Mouse (Mus musculus): ENCODE measurements at regions not wholly inside any gene's neighbourhood (a gene's known extent, or its start where the extent isn't known, plus 50 kb on each side); places are given as distances from the start of the nearest gene placed in this dataset.

DNA sequence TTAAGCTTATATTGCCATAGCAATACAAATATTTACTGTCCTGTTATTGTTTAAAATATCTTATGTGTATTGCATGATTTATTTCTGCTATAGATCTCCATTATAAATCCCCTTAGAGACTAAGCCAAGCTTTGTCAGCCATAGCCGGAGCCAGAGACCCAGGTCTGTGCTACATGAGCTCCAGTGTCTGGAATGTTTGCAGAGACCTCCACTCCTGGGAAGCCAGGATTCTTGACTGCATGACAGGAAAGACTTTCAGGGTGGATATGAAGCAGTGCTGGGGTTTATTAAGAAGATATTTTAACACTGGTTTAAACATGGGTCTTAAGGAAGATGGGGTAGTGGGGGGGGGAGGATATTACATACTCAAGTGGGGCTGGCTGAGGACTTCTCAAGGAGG is 332.2 kb downstream of the Ankrd50 start:
- no peaks in the 10 kb centered on the region for H3K4me1 ChIP-seq (replicated peaks)
- no peak overlapping the region for H3K27ac ChIP-seq
- DNase-seq (ENCODE audit: low spot score), result no peak
- no peak overlapping the region for H3K4me3 ChIP-seq
- 91% methylated on average over 1 of the region's 1 CpGs for WGBS
- no peaks in the 10 kb centered on the region for H3K27me3 ChIP-seq (ENCODE audit: insufficient read depth, poor library complexity, severe bottlenecking)
- H3K36me3 ChIP-seq, result no peaks in the 10 kb centered on the region
- H3K9me3 ChIP-seq, result no peaks in the 10 kb centered on the region

DNA sequence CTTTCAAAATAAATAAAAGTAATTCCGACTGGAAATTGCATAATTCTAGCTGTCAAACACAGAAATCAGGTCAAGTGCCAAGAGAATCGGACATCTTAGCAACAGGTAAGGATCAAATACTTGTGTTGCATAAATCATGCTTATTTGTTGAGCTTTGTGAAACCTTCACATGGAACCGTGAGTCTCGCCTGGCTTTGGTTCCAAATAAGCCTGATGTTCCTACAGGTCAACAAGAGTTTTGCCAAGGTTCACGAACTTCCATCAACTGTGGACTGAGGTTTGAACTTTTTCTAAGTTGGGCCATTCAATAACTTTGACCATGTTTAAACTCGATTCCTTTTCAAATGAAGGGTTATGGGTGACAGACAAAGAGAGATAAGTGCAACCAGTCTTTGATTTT is 332.8 kb downstream of the Ankrd50 start:
- Histone ChIP-seq H3K4me3 (no peak overlapping the region), H3K27ac (no peak overlapping the region), H3K4me1 (replicated peaks) (no peaks in the 10 kb centered on the region), H3K9me3 (no peaks in the 10 kb centered on the region), H3K36me3 (no peaks in the 10 kb centered on the region), H3K27me3 (ENCODE audit: insufficient read depth, poor library complexity, severe bottlenecking) (no peaks in the 10 kb centered on the region)
- DNase-seq (ENCODE audit: low spot score), result no peak
- 91% methylated on average over 6 of the region's 6 CpGs for WGBS

DNA sequence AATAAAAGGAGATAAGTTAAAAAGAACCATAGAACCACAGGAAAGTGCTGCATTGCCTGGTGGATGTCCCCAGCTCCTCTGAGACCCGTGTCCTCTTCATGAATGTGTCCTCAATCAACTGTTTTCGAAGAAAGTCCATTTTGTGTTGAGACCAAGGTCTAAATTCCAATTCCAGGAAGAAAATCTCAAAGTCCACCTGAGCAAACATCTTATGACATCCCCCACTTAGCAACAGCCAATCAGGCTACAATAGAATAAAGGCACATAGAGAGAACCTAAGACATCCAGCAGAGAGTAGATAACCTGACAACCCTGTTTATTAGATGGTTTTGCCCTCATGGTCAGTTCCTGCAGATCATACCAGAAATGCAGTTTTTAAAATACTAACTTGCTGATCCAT is 338.0 kb downstream of the Ankrd50 start:
- Histone ChIP-seq H3K4me3 (no peak overlapping the region), H3K4me1 (replicated peaks) (peaks cover 7% of the 10 kb centered on the region), H3K27ac (no peak overlapping the region), H3K36me3 (no peaks in the 10 kb centered on the region), H3K27me3 (ENCODE audit: insufficient read depth, poor library complexity, severe bottlenecking) (no peaks in the 10 kb centered on the region), H3K9me3 (no peaks in the 10 kb centered on the region)
- WGBS, result 89% methylated on average over 2 of the region's 2 CpGs
- DNase-seq (ENCODE audit: low spot score), result no peak

DNA sequence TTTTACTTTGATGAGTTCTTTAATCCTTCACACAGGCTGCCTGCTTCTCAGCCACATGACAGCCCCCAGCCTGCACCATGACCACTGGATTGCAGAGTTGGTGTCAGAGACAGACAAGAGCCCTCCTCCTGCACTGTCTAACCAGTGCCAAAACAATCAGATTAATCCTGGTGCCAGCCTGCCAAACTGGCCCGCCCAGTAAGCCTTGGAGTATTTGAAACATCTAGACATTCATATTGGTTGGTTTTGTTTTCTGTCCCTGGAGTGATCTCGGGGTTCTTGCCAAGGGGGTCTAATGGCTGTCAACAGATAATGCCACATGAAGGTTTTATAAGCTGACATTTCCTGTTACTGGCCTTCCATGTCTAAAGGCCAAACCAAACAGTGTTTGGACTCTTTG is 339.2 kb downstream of the Ankrd50 start:
- peaks cover 7% of the 10 kb centered on the region for H3K4me1 ChIP-seq (replicated peaks)
- no peak overlapping the region for H3K27ac ChIP-seq
- H3K36me3 ChIP-seq, result no peaks in the 10 kb centered on the region
- H3K4me3 ChIP-seq, result no peak overlapping the region
- no peaks in the 10 kb centered on the region for H3K27me3 ChIP-seq (ENCODE audit: insufficient read depth, poor library complexity, severe bottlenecking)
- no peak for DNase-seq (ENCODE audit: low spot score)
- WGBS, result 81% methylated on average over 2 of the region's 2 CpGs
- no peaks in the 10 kb centered on the region for H3K9me3 ChIP-seq

DNA sequence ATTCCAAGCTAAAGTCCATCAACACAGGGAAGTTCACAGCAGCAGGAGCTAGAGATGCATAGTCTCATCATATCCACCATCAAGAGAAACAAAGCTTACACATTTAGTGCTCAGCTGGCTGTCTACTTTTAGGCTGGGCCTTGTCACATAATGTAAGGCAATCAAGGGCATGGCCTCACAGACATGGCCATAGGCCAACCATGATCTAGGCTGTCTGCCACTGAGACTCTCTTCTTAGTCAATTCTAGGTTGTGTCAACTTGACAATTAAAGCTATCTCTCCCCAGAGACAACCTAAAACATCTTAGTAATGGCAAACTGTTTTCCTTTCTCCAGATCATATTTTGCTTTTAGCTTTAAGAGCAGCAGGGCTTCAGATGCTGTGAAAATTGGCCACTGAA is 340.0 kb downstream of the Ankrd50 start:
- Histone ChIP-seq H3K4me3 (no peak overlapping the region), H3K27ac (no peak overlapping the region), H3K36me3 (no peaks in the 10 kb centered on the region), H3K9me3 (no peaks in the 10 kb centered on the region), H3K27me3 (ENCODE audit: insufficient read depth, poor library complexity, severe bottlenecking) (no peaks in the 10 kb centered on the region), H3K4me1 (replicated peaks) (peaks cover 7% of the 10 kb centered on the region)
- DNase-seq (ENCODE audit: low spot score), result no peak

DNA sequence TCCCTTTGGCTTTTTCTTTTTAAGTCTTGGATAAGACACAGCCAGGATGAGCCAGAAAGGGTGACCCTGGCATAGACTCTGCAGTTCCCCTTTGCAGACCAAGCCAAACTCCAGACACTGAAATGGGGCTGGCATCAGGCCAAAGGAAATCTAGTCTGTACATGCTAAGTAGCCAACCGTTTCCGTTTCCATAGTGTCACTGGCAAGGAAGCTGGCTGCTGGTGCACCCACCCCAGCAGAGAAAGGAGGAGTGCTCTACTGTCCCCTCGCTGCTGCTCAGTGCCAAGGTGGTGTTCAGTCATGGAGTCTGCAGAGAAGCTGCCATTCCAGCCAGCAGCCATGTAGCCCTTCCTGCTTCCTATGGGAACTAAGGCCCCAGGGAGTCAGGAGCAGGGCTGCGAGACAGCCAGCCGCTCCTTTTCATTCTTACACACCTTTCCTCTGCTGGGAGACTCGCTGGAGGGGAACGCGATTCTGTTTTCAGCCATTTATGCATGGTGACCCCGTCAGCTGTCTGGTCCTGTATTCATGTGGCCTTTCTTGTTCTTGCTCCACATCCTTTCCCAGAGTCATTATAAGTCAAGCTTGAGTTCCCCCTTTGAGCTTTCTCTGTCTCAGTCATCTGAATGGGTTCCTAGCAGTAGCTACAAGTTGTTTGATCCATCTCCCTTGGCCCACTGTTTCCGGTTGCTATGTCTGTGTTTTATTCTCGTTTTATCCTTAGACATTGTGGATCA is 341.3 kb downstream of the Ankrd50 start:
- H3K4me3 ChIP-seq, result no peak overlapping the region
- peak; percentile 20 for DNase-seq (ENCODE audit: low spot score)
- H3K36me3 ChIP-seq, result no peaks in the 10 kb centered on the region
- peaks cover 7% of the 10 kb centered on the region for H3K4me1 ChIP-seq (replicated peaks)
- H3K9me3 ChIP-seq, result no peaks in the 10 kb centered on the region
- 44% methylated on average over 11 of the region's 11 CpGs for WGBS
- peak overlapping the region; percentile 17 for H3K27ac ChIP-seq
- no peaks in the 10 kb centered on the region for H3K27me3 ChIP-seq (ENCODE audit: insufficient read depth, poor library complexity, severe bottlenecking)

DNA sequence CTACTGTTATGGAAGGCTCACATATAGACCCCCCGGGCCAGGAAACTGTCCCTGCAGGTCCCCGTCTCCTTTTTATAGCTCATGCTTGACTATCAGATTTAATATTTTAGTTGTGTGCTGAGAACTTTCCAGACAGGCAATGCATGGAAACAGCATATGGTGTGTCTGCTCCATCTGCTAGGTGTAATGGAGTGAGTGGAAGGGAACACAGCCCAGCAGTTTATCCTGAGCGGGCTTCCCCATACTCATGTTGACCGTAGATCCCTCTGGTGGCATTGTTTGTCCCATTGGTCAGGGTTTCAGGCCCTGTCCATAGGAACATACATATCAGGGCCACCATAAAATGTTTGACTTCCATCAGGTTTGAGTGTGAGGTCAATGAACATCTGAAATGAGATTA is 345.3 kb downstream of the Ankrd50 start:
- no peak overlapping the region for H3K4me3 ChIP-seq

DNA sequence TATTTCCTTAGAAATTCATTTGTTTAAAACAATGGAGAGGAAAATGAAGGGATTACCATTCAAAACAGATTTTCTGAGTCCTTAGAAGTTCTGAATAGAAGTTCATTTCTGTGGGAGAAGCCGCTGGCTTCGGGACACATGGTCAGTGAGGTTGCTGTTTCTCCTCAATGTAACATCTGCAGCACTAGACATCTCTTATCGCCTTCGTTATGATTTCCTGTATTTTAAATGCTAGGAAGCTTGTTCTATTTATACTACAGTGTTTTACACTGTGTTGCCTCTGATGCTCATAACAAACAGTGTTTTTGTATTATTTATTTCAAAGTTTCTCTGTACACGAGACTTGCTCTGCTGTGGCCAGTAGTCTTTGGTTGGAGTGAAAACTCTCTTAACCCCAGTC is 346.6 kb downstream of the Ankrd50 start:
- no peaks in the 10 kb centered on the region for H3K27me3 ChIP-seq (ENCODE audit: insufficient read depth, poor library complexity, severe bottlenecking)
- 79% methylated on average over 5 of the region's 5 CpGs for WGBS
- DNase-seq (ENCODE audit: low spot score), result no peak
- no peak overlapping the region for H3K4me3 ChIP-seq
- peaks cover 3% of the 10 kb centered on the region; the same call in 1 of the 2 replicates for H3K4me1 ChIP-seq (replicated peaks)
- no peaks in the 10 kb centered on the region for H3K36me3 ChIP-seq
- no peaks in the 10 kb centered on the region for H3K9me3 ChIP-seq
- no peak overlapping the region for H3K27ac ChIP-seq

More for the DNA sequence above, 345.3 kb downstream of the Ankrd50 start:
- Histone ChIP-seq H3K36me3 (no peaks in the 10 kb centered on the region), H3K9me3 (no peaks in the 10 kb centered on the region), H3K4me1 (replicated peaks) (peaks cover 10% of the 10 kb centered on the region), H3K27me3 (ENCODE audit: insufficient read depth, poor library complexity, severe bottlenecking) (no peaks in the 10 kb centered on the region), H3K27ac (no peak overlapping the region)
- no peak for DNase-seq (ENCODE audit: low spot score)
- WGBS, result 92% methylated on average over 4 of the region's 4 CpGs

DNA sequence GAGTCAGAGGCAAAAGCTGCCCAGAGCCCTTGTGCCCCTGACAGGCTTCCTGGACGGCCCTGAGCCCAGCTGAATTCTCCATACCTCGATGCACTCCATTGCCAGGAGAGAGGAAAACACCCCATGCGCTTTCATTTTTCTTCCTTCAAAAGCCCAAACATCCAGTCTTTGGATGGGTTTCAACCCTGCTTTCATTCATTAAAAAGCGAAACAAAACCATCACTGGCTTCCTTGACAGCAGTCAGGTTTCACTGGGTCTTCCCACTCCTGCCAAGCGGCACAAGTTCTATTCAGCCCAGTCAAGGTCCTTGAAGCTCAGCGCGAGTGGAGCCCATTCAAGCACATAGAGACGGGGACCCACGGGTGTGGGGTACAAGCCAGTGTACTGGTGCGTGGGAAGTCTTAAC is 348.8 kb downstream of the Ankrd50 start:
- Histone ChIP-seq H3K9me3 (no peaks in the 10 kb centered on the region), H3K36me3 (no peaks in the 10 kb centered on the region), H3K27ac (no peak overlapping the region), H3K4me1 (replicated peaks) (0 out of 2 replicates have a peak, but pooled peaks cover 3% of the 10 kb centered on the region), H3K4me3 (no peak overlapping the region), H3K27me3 (ENCODE audit: insufficient read depth, poor library complexity, severe bottlenecking) (no peaks in the 10 kb centered on the region)
- DNase-seq (ENCODE audit: low spot score), result no peak
- WGBS, result 55% methylated on average over 10 of the region's 10 CpGs

DNA sequence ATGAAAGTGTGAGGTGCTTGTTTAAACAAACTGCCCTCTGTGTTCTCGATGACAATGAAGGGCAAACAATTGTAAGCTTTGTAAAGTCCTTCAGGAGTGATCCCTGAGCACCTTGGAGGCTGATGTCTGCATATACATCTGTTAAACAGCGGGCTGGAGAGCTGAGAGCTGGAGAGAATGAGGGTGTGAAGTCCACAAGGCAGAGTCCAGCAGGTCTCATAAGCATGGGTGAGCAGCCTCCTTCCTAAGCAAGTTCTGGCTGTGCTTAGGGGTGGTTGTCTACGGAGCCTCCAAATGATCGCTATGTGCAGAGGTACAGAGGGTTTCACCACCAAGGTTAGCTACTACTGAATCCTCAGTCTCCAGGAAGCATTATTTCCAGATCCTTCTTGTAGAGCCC is 350.2 kb downstream of the Ankrd50 start:
- no peaks in the 10 kb centered on the region for H3K9me3 ChIP-seq
- 86% methylated on average over 4 of the region's 4 CpGs for WGBS

DNA sequence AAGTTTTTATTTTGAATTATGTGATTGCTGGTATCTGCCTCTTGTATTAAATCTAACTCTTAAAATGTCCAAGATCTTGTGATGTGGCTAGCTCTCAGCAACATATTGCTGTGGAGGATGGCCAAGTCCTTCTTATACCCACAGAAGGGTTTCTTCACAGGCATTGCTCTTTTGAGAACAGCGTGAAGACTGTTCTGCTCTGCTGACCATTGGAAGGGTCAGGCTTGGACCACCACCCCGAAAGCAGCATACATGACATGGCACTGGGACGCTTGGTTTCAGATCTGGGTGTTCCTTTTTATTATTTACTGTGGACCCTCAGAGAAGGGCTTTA is 352.8 kb downstream of the Ankrd50 start:
- H3K4me3 ChIP-seq, result no peak overlapping the region
- no peaks in the 10 kb centered on the region for H3K9me3 ChIP-seq
- no peak overlapping the region for H3K27ac ChIP-seq
- DNase-seq (ENCODE audit: low spot score), result no peak
- H3K4me1 ChIP-seq (replicated peaks), result 0 out of 2 replicates have a peak, but pooled peaks cover 3% of the 10 kb centered on the region
- H3K36me3 ChIP-seq, result no peaks in the 10 kb centered on the region
- 89% methylated on average over 3 of the region's 3 CpGs for WGBS
- H3K27me3 ChIP-seq (ENCODE audit: insufficient read depth, poor library complexity, severe bottlenecking), result no peaks in the 10 kb centered on the region

More for the DNA sequence above, 350.2 kb downstream of the Ankrd50 start:
- Histone ChIP-seq H3K27me3 (ENCODE audit: insufficient read depth, poor library complexity, severe bottlenecking) (no peaks in the 10 kb centered on the region), H3K36me3 (no peaks in the 10 kb centered on the region), H3K4me1 (replicated peaks) (0 out of 2 replicates have a peak, but pooled peaks cover 3% of the 10 kb centered on the region), H3K4me3 (no peak overlapping the region), H3K27ac (no peak overlapping the region)
- no peak for DNase-seq (ENCODE audit: low spot score)

DNA sequence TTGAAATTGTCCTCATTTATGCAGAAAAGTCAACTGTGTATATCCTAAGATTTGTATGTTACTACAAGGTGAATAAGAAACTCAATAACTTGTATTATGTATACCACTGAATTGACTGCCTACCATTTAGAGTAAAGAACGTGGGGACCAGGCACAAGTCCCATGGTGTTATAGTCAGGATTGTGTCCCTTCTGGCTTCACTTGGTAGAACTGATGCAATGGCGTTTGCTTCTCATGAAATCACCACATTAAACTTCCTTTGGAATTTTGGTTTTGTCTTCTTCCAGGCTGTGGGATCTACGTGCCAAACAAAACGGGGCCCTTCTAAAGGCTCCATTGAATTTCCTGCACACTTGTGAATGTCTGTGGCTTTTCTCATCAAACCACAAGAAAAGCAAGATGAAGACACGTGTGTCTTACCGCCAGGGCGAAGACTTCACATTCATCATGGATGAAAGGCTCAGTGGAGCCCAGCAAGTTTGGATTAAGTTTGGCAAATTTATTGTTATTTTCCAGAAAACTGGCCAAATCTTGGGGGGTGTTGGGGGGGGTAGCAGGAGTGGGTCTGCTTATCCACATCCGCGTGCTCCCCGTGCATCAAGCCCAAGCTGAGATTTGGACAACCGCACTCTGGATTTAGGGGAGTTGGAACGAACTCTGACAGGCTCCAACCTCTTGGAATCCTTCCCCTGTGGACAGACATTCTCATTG is 353.3 kb downstream of the Ankrd50 start:
- DNase-seq (ENCODE audit: low spot score), result no peak
- WGBS, result 92% methylated on average over 12 of the region's 12 CpGs
- H3K36me3 ChIP-seq, result no peaks in the 10 kb centered on the region
- H3K27me3 ChIP-seq (ENCODE audit: insufficient read depth, poor library complexity, severe bottlenecking), result no peaks in the 10 kb centered on the region
- 0 out of 2 replicates have a peak, but pooled peaks cover 3% of the 10 kb centered on the region for H3K4me1 ChIP-seq (replicated peaks)
- H3K4me3 ChIP-seq, result no peak overlapping the region
- no peak overlapping the region for H3K27ac ChIP-seq
- H3K9me3 ChIP-seq, result no peaks in the 10 kb centered on the region

DNA sequence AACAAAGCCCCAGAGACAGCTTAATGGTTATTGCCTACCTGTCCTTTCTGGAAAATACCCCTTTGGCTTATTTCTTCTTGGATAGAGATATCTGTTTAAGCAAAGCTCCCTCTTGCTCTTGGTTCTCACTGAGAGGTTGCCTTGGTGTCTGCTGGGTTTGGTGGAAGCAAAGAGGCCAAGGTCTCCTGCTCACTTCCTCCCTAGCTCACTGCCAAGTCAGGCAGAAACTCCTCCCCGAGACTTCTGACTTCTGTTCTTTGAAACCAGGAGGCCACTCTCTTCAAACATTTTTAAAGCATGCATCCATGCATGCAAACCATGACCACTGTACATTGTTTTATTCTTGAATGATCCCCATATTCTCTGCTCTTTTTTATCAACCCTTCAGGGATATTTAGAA is 354.6 kb downstream of the Ankrd50 start:
- WGBS, result 46% methylated on average over 1 of the region's 1 CpGs
- no peak for DNase-seq (ENCODE audit: low spot score)
- H3K36me3 ChIP-seq, result no peaks in the 10 kb centered on the region

More for the DNA sequence above, 354.6 kb downstream of the Ankrd50 start:
- Histone ChIP-seq H3K27me3 (ENCODE audit: insufficient read depth, poor library complexity, severe bottlenecking) (no peaks in the 10 kb centered on the region), H3K4me1 (replicated peaks) (no peaks in the 10 kb centered on the region), H3K27ac (no peak overlapping the region), H3K9me3 (0 out of 2 replicates have a peak, but pooled peaks cover 4% of the 10 kb centered on the region), H3K4me3 (no peak overlapping the region)
